Mouse (Mus musculus): Measurements from ENCODE around the gene Isyna1.
A peak's percentile ranks its signal among the peaks of the same experiment; 100 is the strongest.
"Not testable (repeated sequence)": the region's sequence is repeated elsewhere in the genome, so short reads cannot be mapped to it uniquely, and the experiment has no call there.

Gene Isyna1

GRCm38 (mm10) chr8:70577207-70577606 lies 17.0 kb upstream of the Isyna1 start:
- no peak for DNase-seq

- DNase-seq, result no peak
These were observed 10.4 kb upstream of the Isyna1 start for GRCm38 (mm10) chr8:70583476-70584387.

GRCm38 (mm10) chr8:70584606-70585257 lies 9.4 kb upstream of the Isyna1 start:
- no peak for DNase-seq

- peak; percentile 68 to 69 for DNase-seq
These were observed 8.9 kb upstream of the Isyna1 start for GRCm38 (mm10) chr8:70585258-70585652.

- DNase-seq, result not testable (repeated sequence)
These were observed 6.2 kb upstream of the Isyna1 start for GRCm38 (mm10) chr8:70587955-70588354.

- no peak for DNase-seq
These were observed 2.6 kb upstream of the Isyna1 start for GRCm38 (mm10) chr8:70591569-70591968.

- DNase-seq, result no peak
These were observed 1.0 kb upstream of the Isyna1 start for GRCm38 (mm10) chr8:70593173-70593572.

- peak in 1 of 2 experiments; percentile 54 for DNase-seq
These were observed 720 bp downstream of the Isyna1 start for GRCm38 (mm10) chr8:70594621-70595564.

- DNase-seq, result no peak
These were observed 1.6 kb downstream of the Isyna1 start for GRCm38 (mm10) chr8:70595811-70596210.

GRCm38 (mm10) chr8:70596216-70596615 lies 2.0 kb downstream of the Isyna1 start:
- no peak for DNase-seq

- peak; percentile 69 to 74 for DNase-seq
These were observed 2.7 kb downstream of the Isyna1 start for GRCm38 (mm10) chr8:70596775-70597416.

GRCm38 (mm10) chr8:70597417-70598272 lies 3.5 kb downstream of the Isyna1 start:
- no peak for DNase-seq

- DNase-seq, result peak; percentile 29 to 37
These were observed 4.1 kb downstream of the Isyna1 start for GRCm38 (mm10) chr8:70598283-70598682.

- no peak for DNase-seq
These were observed 4.5 kb downstream of the Isyna1 start for GRCm38 (mm10) chr8:70598722-70599121.

GRCm38 (mm10) chr8:70599507-70600290 lies 5.5 kb downstream of the Isyna1 start:
- DNase-seq, result no peak

GRCm38 (mm10) chr8:70600473-70601270 lies 6.5 kb downstream of the Isyna1 start:
- DNase-seq, result no peak

- DNase-seq, result peak; percentile 77 to 78
These were observed 7.1 kb downstream of the Isyna1 start for GRCm38 (mm10) chr8:70601271-70601649.

- no peak for DNase-seq
These were observed 8.1 kb downstream of the Isyna1 start for GRCm38 (mm10) chr8:70602139-70602811.

GRCm38 (mm10) chr8:70604558-70604957 lies 10.4 kb downstream of the Isyna1 start:
- no peak for DNase-seq

All from B cell, adult 2 months (primary cell).